Mouse (Mus musculus) hindbrain, embryonic 16.5 days (tissue): Measurements from ENCODE around the gene Lrrc9. TPM values are rescaled to one million over a fixed set of nuclear protein-coding genes. Genes with fewer than 3 reads are reported as not detected.

ENCODE experiments used
- ATAC-seq: fragments of 200-750 bp; cut with Nextera tagmentation; 2 replicates; pipeline ENCODE4 v1.8.0; 2017; ENCODE audit warnings: moderate TSS enrichment, moderate library complexity
- H3K27ac ChIP-seq: fragments of 300-500 bp; sonication (generic); 2 replicates; pipeline ENCODE4 v1.5.1; 2014; ENCODE audit warnings: low read depth, mild to moderate bottlenecking, control low read depth, low read length, moderate library complexity
- H3K27me3 ChIP-seq: fragments of 300-500 bp; sonication (generic); replicated peaks from 2 replicates; pipeline ENCODE4 v1.6.1; 2014; ENCODE audit warnings: low read length; ENCODE audit not compliant: control insufficient read depth, insufficient read depth
- H3K36me3 ChIP-seq: fragments of 300-500 bp; sonication (generic); 2 replicates; pipeline ENCODE4 v1.6.1; 2014; ENCODE audit warnings: mild to moderate bottlenecking, low read length, moderate library complexity, mixed read lengths; ENCODE audit not compliant: control insufficient read depth, insufficient read depth
- H3K4me1 ChIP-seq: fragments of 300-500 bp; sonication (generic); 2 replicates; pipeline ENCODE4 v1.6.1; 2014; ENCODE audit warnings: low read depth, low read length; ENCODE audit not compliant: control insufficient read depth, insufficient read depth
- H3K4me2 ChIP-seq: fragments of 300-500 bp; sonication (generic); 2 replicates; pipeline ENCODE4 v1.6.1; 2014; ENCODE audit warnings: mild to moderate bottlenecking, low read length, control low read depth, moderate library complexity
- H3K4me3 ChIP-seq: fragments of 300-500 bp; sonication (generic); 2 replicates; pipeline ENCODE4 v1.5.1; 2014; ENCODE audit warnings: mild to moderate bottlenecking, low read length, control low read depth, moderate library complexity
- H3K9ac ChIP-seq: fragments of 300-500 bp; sonication (generic); 2 replicates; pipeline ENCODE4 v1.6.1; 2014; ENCODE audit warnings: low read depth, mild to moderate bottlenecking, control low read depth, low read length, moderate library complexity
- H3K9me3 ChIP-seq: fragments of 300-500 bp; sonication (generic); 2 replicates; pipeline ENCODE4 v1.6.1; 2014; ENCODE audit warnings: mild to moderate bottlenecking, low read length, moderate library complexity; ENCODE audit not compliant: control insufficient read depth
- WGBS: fragments of 180-500 bp; shearing (Covaris S2); extraction: QIAGEN DNeasy Blood & Tissue Kit; methylation state at CpG from one replicate; pipeline ENCODE4 v1.1.7; 2014; 5-methylcytosine and 5-hydroxymethylcytosine counted together
- polyA plus RNA-seq: library from polyadenylated mRNA; unstranded; fragments of >200 nt; fragmentation: Nextera tagmentation; extraction: Ambion mirVana; gene quantifications from 2 replicates; pipeline ENCODE4 v1.2.1, GENCODE M21; 2015

The Lrrc9 gene
- polyA plus RNA-seq, 1 experiment from 2014 or later = 3.9 TPM

- Histone ChIP-seq H3K4me1 (peaks cover 3% of the 10 kb centered on the region; the same call in 1 of the 2 replicates), H3K9me3 (no peaks in the 10 kb centered on the region), H3K27ac (no peak overlapping the region), H3K9ac (no peak overlapping the region), H3K4me3 (no peak overlapping the region), H3K27me3 (no peaks in the 10 kb centered on the region), H3K36me3 (no peaks in the 10 kb centered on the region), H3K4me2 (no peak overlapping the region)
- 91% methylated on average over 5 of the region's 5 CpGs for WGBS
- no peak for ATAC-seq
Observed at GRCm38 (mm10) chr12:72465826-72466501, 24.3 kb downstream of the Lrrc9 start.

GRCm38 (mm10) chr12:72467269-72467668, 25.6 kb downstream of the Lrrc9 start:
- Histone ChIP-seq H3K9ac (no peak overlapping the region), H3K27ac (no peak overlapping the region), H3K4me1 (no peaks in the 10 kb centered on the region), H3K9me3 (no peaks in the 10 kb centered on the region), H3K36me3 (no peaks in the 10 kb centered on the region), H3K4me3 (no peak overlapping the region), H3K27me3 (no peaks in the 10 kb centered on the region), H3K4me2 (no peak overlapping the region)
- no peak for ATAC-seq
- WGBS = 78% methylated on average over 1 of the region's 1 CpGs

- Histone ChIP-seq H3K27ac (no peak overlapping the region), H3K9me3 (no peaks in the 10 kb centered on the region), H3K27me3 (no peaks in the 10 kb centered on the region), H3K36me3 (no peaks in the 10 kb centered on the region), H3K4me3 (no peak overlapping the region), H3K9ac (no peak overlapping the region), H3K4me2 (no peak overlapping the region), H3K4me1 (no peaks in the 10 kb centered on the region)
- ATAC-seq = no peak
- 83% methylated on average over 4 of the region's 4 CpGs for WGBS
Observed at GRCm38 (mm10) chr12:72467789-72468188, 26.1 kb downstream of the Lrrc9 start.

GRCm38 (mm10) chr12:72476773-72477450, 35.2 kb downstream of the Lrrc9 start:
- 74% methylated on average over 2 of the region's 2 CpGs for WGBS
- no peaks in the 10 kb centered on the region for H3K9me3 ChIP-seq
- no peak overlapping the region for H3K27ac ChIP-seq
- H3K4me1 ChIP-seq = no peaks in the 10 kb centered on the region
- H3K4me3 ChIP-seq = no peak overlapping the region
- no peak overlapping the region for H3K9ac ChIP-seq
- H3K4me2 ChIP-seq = no peak overlapping the region
- H3K27me3 ChIP-seq = no peaks in the 10 kb centered on the region
- H3K36me3 ChIP-seq = no peaks in the 10 kb centered on the region
- no peak for ATAC-seq

GRCm38 (mm10) chr12:72482226-72482625, 40.6 kb downstream of the Lrrc9 start:
- ATAC-seq = no peak
- no peaks in the 10 kb centered on the region for H3K9me3 ChIP-seq
- H3K4me3 ChIP-seq = no peak overlapping the region
- no peaks in the 10 kb centered on the region for H3K27me3 ChIP-seq
- H3K36me3 ChIP-seq = no peaks in the 10 kb centered on the region
- H3K9ac ChIP-seq = no peak overlapping the region
- H3K4me2 ChIP-seq = no peak overlapping the region
- H3K4me1 ChIP-seq = no peaks in the 10 kb centered on the region
- H3K27ac ChIP-seq = no peak overlapping the region

GRCm38 (mm10) chr12:72484872-72485271, 43.2 kb downstream of the Lrrc9 start:
- no peaks in the 10 kb centered on the region for H3K36me3 ChIP-seq
- H3K4me3 ChIP-seq = no peak overlapping the region
- H3K9me3 ChIP-seq = no peaks in the 10 kb centered on the region
- ATAC-seq = no peak
- no peak overlapping the region for H3K4me2 ChIP-seq
- no peak overlapping the region for H3K9ac ChIP-seq
- H3K27me3 ChIP-seq = no peaks in the 10 kb centered on the region
- no peak overlapping the region for H3K27ac ChIP-seq
- no peaks in the 10 kb centered on the region for H3K4me1 ChIP-seq

GRCm38 (mm10) chr12:72487498-72487897, 45.8 kb downstream of the Lrrc9 start:
- WGBS = 90% methylated on average over 3 of the region's 3 CpGs
- Histone ChIP-seq H3K4me3 (no peak overlapping the region), H3K4me1 (no peaks in the 10 kb centered on the region), H3K9me3 (no peaks in the 10 kb centered on the region), H3K27ac (no peak overlapping the region), H3K9ac (no peak overlapping the region), H3K4me2 (no peak overlapping the region), H3K36me3 (no peaks in the 10 kb centered on the region), H3K27me3 (no peaks in the 10 kb centered on the region)
- no peak for ATAC-seq

- Histone ChIP-seq H3K9ac (no peak overlapping the region), H3K4me3 (no peak overlapping the region), H3K27ac (no peak overlapping the region), H3K27me3 (no peaks in the 10 kb centered on the region), H3K4me2 (no peak overlapping the region), H3K4me1 (no peaks in the 10 kb centered on the region), H3K9me3 (no peaks in the 10 kb centered on the region), H3K36me3 (no peaks in the 10 kb centered on the region)
- WGBS = 85% methylated on average over 3 of the region's 3 CpGs
- no peak for ATAC-seq
Observed at GRCm38 (mm10) chr12:72489995-72490394, 48.3 kb downstream of the Lrrc9 start.

GRCm38 (mm10) chr12:72491063-72491719, 49.5 kb downstream of the Lrrc9 start:
- Histone ChIP-seq H3K4me2 (no peak overlapping the region), H3K4me1 (no peaks in the 10 kb centered on the region), H3K4me3 (no peak overlapping the region), H3K27ac (no peak overlapping the region), H3K36me3 (no peaks in the 10 kb centered on the region), H3K9ac (no peak overlapping the region), H3K9me3 (no peaks in the 10 kb centered on the region), H3K27me3 (no peaks in the 10 kb centered on the region)
- 73% methylated on average over 3 of the region's 3 CpGs for WGBS
- ATAC-seq = no peak
